Mouse (Mus musculus): ENCODE measurements around the gene Hsf5. TPM values are rescaled to one million over a fixed set of nuclear protein-coding genes. Genes with fewer than 3 reads are reported as not detected.

The Hsf5 gene
- total RNA-seq, 2 experiments from 2014 or later, result 0.09 to 0.10 TPM

- no peak for DNase-seq
These were observed 71.7 kb downstream of the Hsf5 start for GRCm38 (mm10) chr11:87688478-87689203.

- peak; percentile 16 for DNase-seq
These were observed 72.4 kb downstream of the Hsf5 start for GRCm38 (mm10) chr11:87689402-87689808.

GRCm38 (mm10) chr11:87690054-87690740 is 73.2 kb downstream of the Hsf5 start:
- DNase-seq, result no peak

- DNase-seq, result no peak
These were observed 80.2 kb downstream of the Hsf5 start for GRCm38 (mm10) chr11:87697131-87697682.

GRCm38 (mm10) chr11:87698126-87698525 is 81.2 kb downstream of the Hsf5 start:
- no peak for DNase-seq

- no peak for DNase-seq
These were observed 84.1 kb downstream of the Hsf5 start for GRCm38 (mm10) chr11:87701108-87701507.

GRCm38 (mm10) chr11:87701877-87702620 is 85.1 kb downstream of the Hsf5 start:
- DNase-seq, result no peak

- no peak for DNase-seq
These were observed 86.7 kb downstream of the Hsf5 start for GRCm38 (mm10) chr11:87703654-87704053.

GRCm38 (mm10) chr11:87704289-87704688 is 87.3 kb downstream of the Hsf5 start:
- no peak for DNase-seq

GRCm38 (mm10) chr11:87707570-87707969 is 90.6 kb downstream of the Hsf5 start:
- no peak for DNase-seq

- no peak for DNase-seq
These were observed 92.0 kb downstream of the Hsf5 start for GRCm38 (mm10) chr11:87708979-87709378.

Other genes starting within 250 kb of the Hsf5 start
- 10 to 100 TPM; 10.5 to 11.1 TPM for gene Rad51c, start 212.2 kb upstream of the Hsf5 start, total RNA-seq (2021)
- not detected for gene Tex14, start 212.1 kb upstream of the Hsf5 start, total RNA-seq (2021)
- gene Gm11492, start 50.5 kb upstream of the Hsf5 start, total RNA-seq (2021), result not detected
- 10 to 100 TPM; 65.4 to 68.6 TPM for gene Sept4, start 48.3 kb upstream of the Hsf5 start, total RNA-seq (2021)
- 10 to 100 TPM; 15.2 TPM for gene Mtmr4, start 25.0 kb upstream of the Hsf5 start, total RNA-seq (2021)
- under 1 TPM; 0.36 to 0.95 TPM for gene Rnf43, start 45.6 kb downstream of the Hsf5 start, total RNA-seq (2021)
- 10 to 100 TPM; 47.9 to 49.9 TPM for gene Supt4a, start 120.4 kb downstream of the Hsf5 start, total RNA-seq (2021)
- under 1 TPM in 1 of 2 experiments, not detected in 1; 0.07 TPM for gene Tspoap1, start 143.4 kb downstream of the Hsf5 start, total RNA-seq (2021)
- under 1 TPM; 0.14 to 0.33 TPM for gene Mpo, start 176.4 kb downstream of the Hsf5 start, total RNA-seq (2021)
- not detected for gene Lpo, start 211.1 kb downstream of the Hsf5 start, total RNA-seq (2021)
- 1 to 10 TPM; 5.6 to 5.7 TPM for gene Mks1, start 236.1 kb downstream of the Hsf5 start, total RNA-seq (2021)

Measured in heart, postnatal 4 days (tissue).